Mouse (Mus musculus): ENCODE data around the gene Kcnk15. TPM values are rescaled to one million over a fixed set of nuclear protein-coding genes. Genes with fewer than 3 reads are reported as not detected.

Gene Kcnk15
- not detected for polyA plus RNA-seq (2015; fragmentation: Illumina TruSeq; extraction: RNeasy Lipid Tissue Mini Kit (QIAGEN cat#74804); ENCODE audit: low read depth, low replicate concordance)

DNA sequence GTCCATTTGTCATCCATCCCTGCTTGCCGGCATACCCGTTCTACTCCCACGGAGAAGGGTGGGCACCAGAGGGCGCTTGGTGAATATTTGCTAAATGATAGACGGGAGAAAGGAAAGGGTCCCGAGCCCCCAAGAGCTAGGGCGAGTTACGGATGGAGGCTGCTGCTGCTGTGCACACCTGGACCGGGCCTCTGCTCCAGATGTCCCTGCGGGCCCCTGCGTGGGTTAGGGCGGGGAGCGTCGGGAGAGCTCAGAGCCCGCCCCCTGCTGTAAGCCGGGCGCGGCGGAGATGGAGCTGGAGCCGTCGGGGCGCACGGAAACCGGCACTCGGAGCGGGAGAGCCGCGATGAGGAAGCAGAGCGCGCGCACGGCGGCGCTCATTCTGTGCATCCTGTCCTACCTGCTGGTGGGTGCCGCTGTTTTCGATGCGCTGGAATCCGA is at the start of gene Kcnk15:
Gene Kcnk15, plus strand, starts transcription at position 191 of the 441 bp plus-strand sequence.

DNA sequence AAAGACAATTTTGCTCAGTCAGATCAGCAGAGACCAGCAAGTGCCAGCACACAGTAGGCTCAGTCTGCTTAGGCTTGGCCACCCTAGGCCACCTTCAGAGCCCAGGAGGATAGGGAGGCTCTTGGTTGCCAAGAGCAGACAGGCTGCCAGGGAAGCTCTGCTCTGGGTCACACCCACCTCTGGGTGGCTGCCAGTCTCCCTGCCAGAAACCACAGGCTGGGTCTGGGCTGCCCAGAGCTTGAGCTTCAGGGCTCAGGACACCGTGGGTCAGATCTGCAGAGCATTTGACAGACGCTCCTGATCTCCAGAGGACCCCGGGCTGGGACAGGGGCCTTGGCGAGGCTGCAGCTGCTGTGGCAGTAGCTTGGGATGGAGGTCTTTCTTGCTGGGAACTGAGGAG is 32.8 kb upstream of the Kcnk15 start, which contains the start of gene Ccn5:
Gene Ccn5, plus strand, starts transcription at position 255 of the 400 bp plus-strand sequence.

Other genes with a start within 250 kb of the Kcnk15 start
- gene Serinc3, start 208.5 kb upstream of the Kcnk15 start, polyA plus RNA-seq (2015; fragmentation: Illumina TruSeq; extraction: RNeasy Lipid Tissue Mini Kit (QIAGEN cat#74804); ENCODE audit: low read depth, low replicate concordance) = 195 TPM
- 151 TPM for gene Pkig, start 195.3 kb upstream of the Kcnk15 start, polyA plus RNA-seq (2015; fragmentation: Illumina TruSeq; extraction: RNeasy Lipid Tissue Mini Kit (QIAGEN cat#74804); ENCODE audit: low read depth, low replicate concordance)
- gene Ada, start 103.4 kb upstream of the Kcnk15 start, polyA plus RNA-seq (2015; fragmentation: Illumina TruSeq; extraction: RNeasy Lipid Tissue Mini Kit (QIAGEN cat#74804); ENCODE audit: low read depth, low replicate concordance) = 0.71 TPM
- gene Ccn5, start 32.8 kb upstream of the Kcnk15 start, polyA plus RNA-seq (2015; fragmentation: Illumina TruSeq; extraction: RNeasy Lipid Tissue Mini Kit (QIAGEN cat#74804); ENCODE audit: low read depth, low replicate concordance) = 0.58 TPM
- gene Rims4, start 65.0 kb downstream of the Kcnk15 start, polyA plus RNA-seq (2015; fragmentation: Illumina TruSeq; extraction: RNeasy Lipid Tissue Mini Kit (QIAGEN cat#74804); ENCODE audit: low read depth, low replicate concordance) = 49.0 TPM
- 503 TPM for gene Ywhab, start 141.3 kb downstream of the Kcnk15 start, polyA plus RNA-seq (2015; fragmentation: Illumina TruSeq; extraction: RNeasy Lipid Tissue Mini Kit (QIAGEN cat#74804); ENCODE audit: low read depth, low replicate concordance)
- 0.86 TPM for gene Pabpc1l, start 171.8 kb downstream of the Kcnk15 start, polyA plus RNA-seq (2015; fragmentation: Illumina TruSeq; extraction: RNeasy Lipid Tissue Mini Kit (QIAGEN cat#74804); ENCODE audit: low read depth, low replicate concordance)
- gene Stk4, start 216.7 kb downstream of the Kcnk15 start, polyA plus RNA-seq (2015; fragmentation: Illumina TruSeq; extraction: RNeasy Lipid Tissue Mini Kit (QIAGEN cat#74804); ENCODE audit: low read depth, low replicate concordance) = 22.5 TPM
- gene Tomm34, start 217.5 kb downstream of the Kcnk15 start, polyA plus RNA-seq (2015; fragmentation: Illumina TruSeq; extraction: RNeasy Lipid Tissue Mini Kit (QIAGEN cat#74804); ENCODE audit: low read depth, low replicate concordance) = 78.4 TPM

Data from brain, adult 10 weeks (tissue).